Mouse (Mus musculus): ENCODE measurements at regions not wholly inside any gene's neighbourhood (a gene's known extent, or its start where the extent isn't known, plus 50 kb on each side); places are given as distances from the start of the nearest gene placed in this dataset.

DNA sequence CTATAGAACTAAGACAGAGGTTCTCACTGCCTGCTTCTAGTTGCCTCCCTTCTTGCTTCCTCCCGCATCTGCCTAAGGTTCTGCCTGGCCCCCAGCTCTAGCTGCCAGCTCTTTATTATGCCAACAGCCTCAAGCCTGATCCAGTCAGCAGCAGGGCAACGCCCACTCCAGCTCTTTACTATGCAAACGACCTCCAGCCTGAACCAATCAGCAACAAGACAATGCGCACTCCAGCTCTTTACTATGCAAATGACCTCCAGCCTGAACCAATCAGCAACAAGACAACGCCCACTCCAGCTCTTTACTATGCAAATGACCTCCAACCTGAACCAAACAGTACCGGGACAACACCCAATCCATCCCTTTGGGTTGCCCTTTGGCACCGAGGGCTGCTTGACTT is 162.2 kb upstream of the Ank start:
- Histone ChIP-seq H3K9me3 (ENCODE audit: low read length) (no peaks in the 10 kb centered on the region), H3K36me3 (ENCODE audit: insufficient read depth, low read length) (no peaks in the 10 kb centered on the region), H3K27me3 (ENCODE audit: insufficient read depth, low read length) (no peaks in the 10 kb centered on the region), H3K27ac (no peak overlapping the region), H3K4me3 (ENCODE audit: low read length) (no peak overlapping the region), H3K4me1 (ENCODE audit: insufficient read depth, low read length) (no peaks in the 10 kb centered on the region), H3K4me2 (ENCODE audit: low read depth, low read length) (no peak overlapping the region), H3K9ac (replicated peaks; ENCODE audit: low read length) (no peak overlapping the region)
- WGBS, result 69% methylated on average over 7 of the region's 7 CpGs
- no peak for TF ChIP-seq CTCF (IDR thresholded peaks at IDR 0.05; ENCODE audit: low read depth)
- DNase-seq (ENCODE audit: low spot score) (no peak), ATAC-seq (peak; percentile 51; the same call in 1 of the 2 replicates)

DNA sequence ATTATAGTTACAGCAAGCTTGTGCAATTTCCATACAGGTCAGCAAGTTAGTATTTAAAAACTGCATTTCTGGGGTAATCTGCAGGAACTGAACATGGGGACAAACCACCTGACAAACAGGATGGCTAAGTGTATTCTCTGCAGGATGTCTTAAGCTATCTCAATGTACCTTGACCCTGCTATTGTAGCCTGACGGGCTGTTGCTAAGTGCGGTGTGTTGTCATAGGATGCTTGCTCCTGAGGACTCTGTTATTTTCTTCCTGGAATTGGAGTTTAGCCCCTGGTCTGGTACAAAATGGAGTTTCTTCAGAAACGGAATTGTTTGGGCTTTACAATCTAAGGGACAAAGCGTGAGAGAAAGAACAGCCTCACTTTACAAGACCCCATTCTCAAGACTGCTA is 161.4 kb upstream of the Ank start:
- no peak for ATAC-seq
- Histone ChIP-seq H3K4me1 (ENCODE audit: insufficient read depth, low read length) (no peaks in the 10 kb centered on the region), H3K9ac (replicated peaks; ENCODE audit: low read length) (no peak overlapping the region), H3K27ac (no peak overlapping the region), H3K9me3 (ENCODE audit: low read length) (no peaks in the 10 kb centered on the region), H3K36me3 (ENCODE audit: insufficient read depth, low read length) (no peaks in the 10 kb centered on the region), H3K4me3 (ENCODE audit: low read length) (no peak overlapping the region), H3K4me2 (ENCODE audit: low read depth, low read length) (no peak overlapping the region), H3K27me3 (ENCODE audit: insufficient read depth, low read length) (no peaks in the 10 kb centered on the region)
- DNase-seq (ENCODE audit: low spot score), result no peak
- TF ChIP-seq CTCF (IDR thresholded peaks at IDR 0.05; ENCODE audit: low read depth), result no peak
- 95% methylated on average over 4 of the region's 4 CpGs for WGBS

DNA sequence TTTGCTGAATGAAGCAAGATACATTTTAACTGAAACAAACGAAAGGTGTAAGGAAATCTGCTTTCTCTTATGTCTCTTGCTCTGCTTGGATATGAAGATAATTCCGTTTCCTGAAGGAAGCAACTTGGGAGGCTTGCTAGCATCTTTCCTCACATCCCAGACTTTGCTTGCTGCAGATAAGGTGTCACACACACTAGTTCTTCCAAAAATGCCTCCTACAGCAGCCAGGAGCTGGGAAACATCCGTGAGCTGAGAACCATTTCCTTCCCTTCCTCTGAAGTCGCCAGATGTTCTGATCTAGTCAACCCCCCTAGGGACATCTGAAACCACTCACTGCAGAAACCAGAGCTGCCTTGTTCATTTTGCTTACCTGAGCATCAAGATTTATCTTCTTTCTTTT is 157.8 kb upstream of the Ank start:
- Histone ChIP-seq H3K4me3 (ENCODE audit: low read length) (no peak overlapping the region), H3K27ac (no peak overlapping the region), H3K9ac (replicated peaks; ENCODE audit: low read length) (no peak overlapping the region), H3K4me1 (ENCODE audit: insufficient read depth, low read length) (no peaks in the 10 kb centered on the region), H3K27me3 (ENCODE audit: insufficient read depth, low read length) (no peaks in the 10 kb centered on the region), H3K9me3 (ENCODE audit: low read length) (no peaks in the 10 kb centered on the region), H3K36me3 (ENCODE audit: insufficient read depth, low read length) (no peaks in the 10 kb centered on the region), H3K4me2 (ENCODE audit: low read depth, low read length) (no peak overlapping the region)
- TF ChIP-seq CTCF (IDR thresholded peaks at IDR 0.05; ENCODE audit: low read depth), result no peak
- ATAC-seq, result no peak
- 68% methylated on average over 4 of the region's 4 CpGs for WGBS
- peak; percentile 21 for DNase-seq (ENCODE audit: low spot score)

DNA sequence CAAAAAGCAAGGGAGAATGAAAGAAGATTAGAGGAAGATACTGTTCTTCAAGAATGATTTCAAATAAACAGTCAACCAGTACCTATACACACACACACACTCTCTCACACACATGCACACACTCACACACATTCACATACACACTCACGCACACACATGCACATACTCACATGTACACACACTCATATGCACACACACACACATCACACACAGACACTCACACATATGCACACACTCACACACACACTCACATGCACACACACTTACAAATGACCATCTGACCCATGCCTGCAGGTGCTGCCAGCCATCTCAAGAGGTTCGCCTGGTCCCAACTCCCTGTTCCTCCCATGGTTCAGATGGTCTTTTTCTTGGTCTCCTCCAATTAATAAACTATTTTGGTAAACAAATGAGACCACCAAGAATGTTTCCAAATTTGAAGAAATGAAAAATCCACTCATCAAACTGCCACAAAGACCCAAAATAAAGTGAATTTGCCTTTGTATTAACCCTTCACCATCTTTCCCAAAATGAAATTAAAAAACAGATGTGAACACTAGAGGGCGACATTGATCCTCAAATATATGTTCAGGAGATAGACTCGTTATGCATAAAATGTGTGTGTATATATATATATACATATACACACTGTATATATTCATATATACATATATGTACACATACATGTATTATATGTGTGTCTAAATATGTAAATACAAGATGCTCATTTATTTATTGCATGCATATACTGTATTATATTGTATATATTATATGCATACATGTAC is 150.3 kb upstream of the Ank start:
- no peaks in the 10 kb centered on the region for H3K9me3 ChIP-seq (ENCODE audit: low read length)
- TF ChIP-seq CTCF (IDR thresholded peaks at IDR 0.05; ENCODE audit: low read depth), result peak; percentile 68
- peak; percentile 58; the same call in 1 of the 2 replicates for ATAC-seq
- H3K9ac ChIP-seq (replicated peaks; ENCODE audit: low read length), result no peak overlapping the region
- peak; percentile 84 for DNase-seq (ENCODE audit: low spot score)
- no peak overlapping the region for H3K27ac ChIP-seq
- H3K4me2 ChIP-seq (ENCODE audit: low read depth, low read length), result no peak overlapping the region
- no peaks in the 10 kb centered on the region for H3K27me3 ChIP-seq (ENCODE audit: insufficient read depth, low read length)
- no peak overlapping the region for H3K4me3 ChIP-seq (ENCODE audit: low read length)
- H3K4me1 ChIP-seq (ENCODE audit: insufficient read depth, low read length), result no peaks in the 10 kb centered on the region
- no peaks in the 10 kb centered on the region for H3K36me3 ChIP-seq (ENCODE audit: insufficient read depth, low read length)
- WGBS, result 48% methylated on average over 4 of the region's 4 CpGs

DNA sequence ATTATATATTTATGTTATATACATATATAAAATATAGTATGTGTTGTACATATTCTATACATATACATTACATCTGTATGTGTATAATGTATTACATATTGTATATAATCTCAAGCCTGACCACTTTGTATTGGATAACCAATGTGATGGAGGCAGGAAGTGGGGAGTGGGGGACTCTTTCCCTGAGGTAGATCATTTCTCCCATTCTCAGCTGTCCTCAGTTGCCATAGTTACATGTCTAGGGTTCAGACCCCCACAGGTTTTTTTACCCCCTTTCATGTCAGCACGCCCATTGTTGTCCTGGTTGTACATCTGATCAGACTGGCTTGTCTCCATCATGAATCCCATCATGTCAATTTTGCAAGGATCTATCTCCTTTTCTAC is 149.7 kb upstream of the Ank start:
- DNase-seq (ENCODE audit: low spot score) (no peak), ATAC-seq (peak; percentile 47; the same call in 1 of the 2 replicates)
- 59% methylated on average over 1 of the region's 1 CpGs for WGBS

DNA sequence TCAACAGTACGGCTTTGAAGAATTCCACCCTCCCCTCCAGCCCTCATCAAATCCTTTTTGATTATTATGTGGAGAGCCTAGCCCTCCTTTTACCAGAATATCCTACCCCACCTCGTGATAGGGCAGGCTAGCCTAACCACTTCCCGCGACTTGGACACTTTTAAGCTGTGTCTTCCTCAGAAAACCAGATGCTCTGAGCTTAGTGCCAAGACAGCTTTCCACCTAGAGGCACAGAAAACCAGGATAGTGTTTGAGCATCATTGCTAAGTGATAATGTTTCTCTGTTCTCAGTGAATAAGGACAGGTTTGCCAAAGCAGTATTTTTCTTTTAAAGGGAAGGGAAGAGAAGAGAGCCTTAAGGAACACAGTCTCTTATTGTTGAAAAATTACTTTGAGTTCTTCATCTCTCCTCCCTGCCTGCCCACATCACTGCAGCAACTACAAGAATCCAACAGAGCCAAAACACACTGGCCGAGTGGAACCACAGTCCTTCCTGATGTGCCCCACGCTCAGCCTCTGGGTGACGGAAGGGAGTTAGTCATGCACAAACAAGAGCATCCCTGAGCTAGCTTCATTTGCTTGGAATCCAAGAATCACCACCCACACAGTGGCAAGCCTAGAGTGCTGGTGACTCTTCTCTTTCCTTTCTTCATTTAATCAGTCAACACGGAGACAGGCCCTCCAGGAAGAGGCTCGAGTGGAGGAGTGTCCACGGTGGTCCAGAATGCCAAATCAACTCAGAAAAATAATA is 144.4 kb upstream of the Ank start:
- WGBS, result 71% methylated on average over 10 of the region's 10 CpGs
- Histone ChIP-seq H3K9ac (replicated peaks; ENCODE audit: low read length) (no peak overlapping the region), H3K4me3 (ENCODE audit: low read length) (no peak overlapping the region), H3K27ac (no peak overlapping the region), H3K27me3 (ENCODE audit: insufficient read depth, low read length) (no peaks in the 10 kb centered on the region), H3K36me3 (ENCODE audit: insufficient read depth, low read length) (no peaks in the 10 kb centered on the region), H3K9me3 (ENCODE audit: low read length) (no peaks in the 10 kb centered on the region), H3K4me1 (ENCODE audit: insufficient read depth, low read length) (peaks cover 6% of the 10 kb centered on the region; the same call in 1 of the 2 replicates), H3K4me2 (ENCODE audit: low read depth, low read length) (no peak overlapping the region)
- DNase-seq (ENCODE audit: low spot score) (no peak), ATAC-seq (no peak)
- no peak for TF ChIP-seq CTCF (IDR thresholded peaks at IDR 0.05; ENCODE audit: low read depth)

More for the DNA sequence above, 149.7 kb upstream of the Ank start:
- Histone ChIP-seq H3K9ac (replicated peaks; ENCODE audit: low read length) (no peak overlapping the region), H3K4me2 (ENCODE audit: low read depth, low read length) (no peak overlapping the region), H3K9me3 (ENCODE audit: low read length) (no peaks in the 10 kb centered on the region), H3K4me3 (ENCODE audit: low read length) (no peak overlapping the region), H3K27ac (no peak overlapping the region), H3K27me3 (ENCODE audit: insufficient read depth, low read length) (no peaks in the 10 kb centered on the region), H3K36me3 (ENCODE audit: insufficient read depth, low read length) (no peaks in the 10 kb centered on the region), H3K4me1 (ENCODE audit: insufficient read depth, low read length) (no peaks in the 10 kb centered on the region)
- TF ChIP-seq CTCF (IDR thresholded peaks at IDR 0.05; ENCODE audit: low read depth), result no peak
